Mouse (Mus musculus): Measurements from ENCODE around the gene Map9.

DNA sequence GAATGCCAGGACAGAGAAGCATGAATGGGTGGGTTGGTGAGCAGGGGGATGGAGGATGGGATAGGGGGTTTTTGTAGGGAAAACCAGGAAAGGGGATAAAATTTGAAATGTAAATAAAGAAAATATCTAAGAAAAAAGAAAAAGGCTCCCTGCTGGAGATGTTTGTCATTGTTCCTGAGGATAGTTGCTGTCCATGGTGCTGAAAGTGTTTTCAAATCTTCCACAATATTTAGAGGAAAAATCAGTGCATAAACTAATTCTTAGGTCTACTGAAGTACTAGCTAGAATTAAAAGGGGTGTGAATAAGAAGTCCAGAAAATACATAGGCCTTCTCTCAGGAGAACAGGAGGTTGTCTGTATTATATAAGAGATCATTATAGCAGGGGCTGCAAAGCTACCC lies 54.6 kb downstream of the Map9 start:
- TF ChIP-seq POLR2A (IDR thresholded peaks at IDR 0.05; ENCODE audit: extremely low read depth, insufficient read depth, low read length) (no peak), CTCF (IDR thresholded peaks at IDR 0.05; ENCODE audit: extremely low read depth, insufficient read depth, low read length) (no peak)
